Mouse (Mus musculus) stomach, postnatal 0 days (tissue): ENCODE measurements around the gene 4932438H23Rik.

Experiments
- CTCF ChIP-seq: IDR thresholded peaks from 2 replicates; pipeline ENCODE4 v1.5.1; 2016; ENCODE audit warnings: antibody characterized with exemption, low read depth, mild to moderate bottlenecking, moderate library complexity
- EP300 ChIP-seq: optimal IDR thresholded peaks from 2 replicates; pipeline ENCODE3; 2016; ENCODE audit warnings: antibody characterized with exemption

DNA sequence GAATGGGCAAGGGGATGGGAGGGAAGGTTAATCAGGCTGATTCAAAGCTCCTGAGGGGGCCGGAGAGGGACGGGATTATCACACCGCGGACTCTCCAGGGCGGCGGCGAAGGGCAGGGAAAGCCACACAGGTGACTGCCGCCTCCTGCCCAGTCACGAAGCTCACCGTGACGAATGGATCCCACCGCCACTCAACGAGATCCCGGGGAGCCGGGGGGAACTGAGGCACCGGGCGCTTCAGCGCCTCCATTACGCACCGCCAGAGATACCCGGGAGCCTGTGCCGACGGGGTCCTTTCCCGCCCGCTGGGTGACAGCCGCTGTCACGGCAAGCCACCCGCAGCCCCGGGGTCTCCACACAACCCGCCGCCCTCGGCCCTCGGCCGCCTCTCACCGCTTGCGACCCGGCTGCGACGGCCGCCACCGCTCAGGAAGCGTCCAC lies 84.3 kb downstream of the 4932438H23Rik start:
- TF ChIP-seq CTCF (no peak), EP300 (no peak)
